Mouse (Mus musculus) skeletal muscle tissue, adult 2 months (tissue): Measurements from ENCODE around the gene Cacna1a.
A peak's percentile ranks its signal among the peaks of the same experiment; 100 is the strongest.

Experiments used
- DNase-seq: peaks from one replicate; pipeline ENCODE4 v3.0.0-alpha.2; 2012; ENCODE audit warnings: low read depth, low spot score

The Cacna1a gene

DNA sequence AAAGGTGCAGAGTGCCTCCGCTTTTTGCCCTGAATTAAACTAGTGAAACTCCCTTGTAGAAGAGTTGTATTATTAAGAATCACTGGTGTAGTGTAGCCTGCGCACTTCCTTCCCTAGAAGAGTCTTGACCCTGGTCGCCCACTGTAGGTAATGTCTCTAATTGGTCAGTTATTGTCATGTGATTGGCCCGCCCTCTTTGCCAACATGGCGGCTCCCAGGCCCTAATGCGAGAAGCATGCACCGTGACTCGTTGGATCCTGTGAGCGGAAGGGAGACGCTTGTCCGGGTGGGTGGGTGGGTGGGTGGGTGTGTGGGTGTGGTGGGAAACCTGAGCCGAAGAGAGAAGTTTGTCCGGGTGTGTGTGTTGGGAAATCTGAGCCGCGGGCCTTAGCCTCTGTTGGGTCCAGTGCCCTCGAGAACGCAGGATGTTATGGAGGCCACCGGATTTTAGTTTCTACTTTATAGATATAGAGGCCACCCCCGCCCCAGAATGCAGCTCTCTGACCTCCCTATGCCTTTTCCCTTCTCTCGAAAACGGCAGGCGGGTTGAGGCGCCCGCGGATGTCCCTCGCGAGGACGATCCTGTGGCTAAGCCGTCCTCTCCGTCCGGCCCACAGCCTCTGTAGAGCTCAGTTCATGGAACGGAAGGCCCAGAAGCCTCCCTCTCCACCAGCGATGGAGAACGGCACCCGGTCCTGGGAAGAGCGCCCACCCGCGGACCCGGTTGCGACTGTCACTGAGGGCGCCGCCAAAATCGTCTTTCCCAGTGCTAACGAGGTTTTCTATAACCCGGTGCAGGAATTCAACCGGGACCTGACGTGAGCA is 301.1 kb downstream of the Cacna1a start:
- DNase-seq, result peak; percentile 87
